Mouse (Mus musculus) liver, adult 2 months (tissue): Measurements from ENCODE around the gene Gm20388.

Experiments used
- CTCF ChIP-seq: fragments of 200-500 bp; IDR thresholded peaks from 2 replicates; pipeline ENCODE4 v1.5.1; 2011; ENCODE audit warnings: low read depth, low read length, control low read depth
- POLR2A ChIP-seq: fragments of 200-500 bp; IDR thresholded peaks from 2 replicates; pipeline ENCODE4 v1.6.1; 2011; ENCODE audit warnings: low read length, control low read depth; ENCODE audit not compliant: insufficient read depth; ENCODE audit errors: extremely low read depth

DNA sequence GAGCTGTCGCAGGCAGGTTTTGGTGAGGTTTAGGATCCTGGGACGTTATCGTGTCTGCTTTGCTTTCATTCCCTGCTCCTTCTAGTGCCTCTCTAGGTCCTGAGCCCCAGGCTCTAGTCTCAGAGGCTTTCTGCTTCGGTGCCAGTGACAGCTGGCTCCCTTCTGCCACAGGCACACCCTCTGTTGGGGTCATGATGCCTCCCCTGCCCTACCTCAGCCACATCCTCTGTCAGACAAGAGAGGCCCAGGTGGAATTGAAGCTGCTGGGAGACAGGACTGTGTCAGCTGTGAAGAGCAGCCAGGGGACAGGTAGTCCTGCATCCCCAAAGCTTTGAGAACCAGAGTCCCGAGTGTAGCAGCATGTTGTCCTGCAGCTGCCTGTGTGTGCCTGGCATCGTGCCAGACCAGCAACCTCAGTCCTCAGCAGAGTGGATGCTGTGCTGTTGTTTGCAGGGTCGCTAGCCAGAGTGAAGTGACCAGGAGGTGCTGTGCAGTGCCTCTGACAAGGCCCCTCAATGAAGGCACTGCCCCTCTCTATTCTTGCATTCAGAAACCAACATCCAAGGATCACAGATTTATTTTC is 2896.4 kb downstream of the Gm20388 start:
- TF ChIP-seq POLR2A: no peak
- TF ChIP-seq CTCF: no peak
